Comparison of ENCODE assay signal across 8 mouse cellular contexts in the genomic region with DNA sequence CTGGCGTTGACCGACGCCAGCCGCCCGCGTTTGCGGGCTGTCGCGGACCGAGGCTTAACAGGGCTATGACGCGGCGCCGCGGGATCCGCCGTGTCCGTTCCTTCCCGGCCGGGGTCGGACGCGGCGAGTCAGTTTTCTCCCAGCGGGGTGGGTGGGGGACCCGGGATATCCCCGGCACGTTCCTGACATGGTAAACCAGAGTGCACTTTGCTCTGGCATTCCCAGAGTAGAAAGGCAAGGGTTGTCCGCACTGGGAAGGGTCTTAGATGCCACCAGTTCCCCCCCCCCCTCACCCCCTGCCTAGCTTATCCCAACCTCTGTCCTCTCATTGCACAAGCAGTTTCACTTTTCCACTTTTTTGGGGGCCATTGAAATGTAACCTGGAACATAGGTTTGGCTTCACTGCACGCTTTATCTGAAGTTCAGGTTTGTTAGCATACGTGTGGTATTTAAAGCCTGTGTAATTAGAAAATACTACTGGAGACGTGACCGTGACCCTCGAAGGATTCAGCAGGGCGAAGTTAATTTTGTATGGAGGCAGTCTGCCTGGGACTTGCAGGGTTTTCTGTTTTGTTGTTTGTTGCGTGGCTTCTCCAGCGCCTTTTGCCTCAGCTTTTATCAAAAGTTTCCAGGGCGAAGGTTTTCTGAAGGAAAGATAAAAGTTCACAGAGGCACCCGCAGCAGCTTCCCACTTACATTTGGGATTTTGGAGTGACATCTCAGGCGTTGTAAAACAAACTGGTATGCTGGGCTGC. TPM values are rescaled to one million over a fixed set of nuclear protein-coding genes. Genes with fewer than 3 reads are reported as not detected.
DNase-seq lines count a peak whose midpoint lies in the region; ATAC-seq lines count a peak whose summit lies in the region.

No protein-coding gene starts in this region.

- ATAC-seq in hindbrain, embryonic 11.5 days (ENCODE audit: low FRiP score) = no peak
- ATAC-seq in megakaryocyte, adult 5-6 weeks (ENCODE audit: poor library complexity, severe bottlenecking) = 0 out of 2 replicates have a peak, but pooled peaks have one; percentile 6

- H3K9ac ChIP-seq in hindbrain, embryonic 11.5 days (ENCODE audit: low read depth, low read length) = peak overlapping the region; percentile 31; the same call in 1 of the 2 replicates

- intact Hi-C loops in gastrocnemius, postnatal 14 days (cut with DNase I; ENCODE audit: low total_unique reads) = loop anchor here (5.0 kb wide), 1 partner anchor 93 kb away; no protein-coding TSS in a partner anchor

- no peak overlapping the region for H3K27ac ChIP-seq in hindbrain, embryonic 11.5 days (ENCODE audit: low read depth, low read length)

- H3K4me2 ChIP-seq in hindbrain, embryonic 11.5 days (replicated peaks; ENCODE audit: low read depth, low read length) = peak overlapping the region; percentile 66

- H3K36me3 ChIP-seq in hindbrain, embryonic 11.5 days (ENCODE audit: control insufficient read depth, insufficient read depth, low read length) = no peaks in the 10 kb centered on the region

- peak overlapping the region; percentile 36 for H3K4me3 ChIP-seq in hindbrain, embryonic 11.5 days (ENCODE audit: low read depth, low read length)

- WGBS in hindbrain, embryonic 11.5 days = 6% methylated on average over 31 of the region's 40 CpGs

- H3K4me1 ChIP-seq in hindbrain, embryonic 11.5 days (replicated peaks; ENCODE audit: control insufficient read depth, insufficient read depth, low read length) = peaks cover 11% of the 10 kb centered on the region; the same call in 1 of the 2 replicates

- H3K9me3 ChIP-seq in hindbrain, embryonic 11.5 days (ENCODE audit: control insufficient read depth, low read length) = no peaks in the 10 kb centered on the region

- H3K27me3 ChIP-seq in hindbrain, embryonic 11.5 days (ENCODE audit: control insufficient read depth, insufficient read depth, low read length) = peaks cover 48% of the 10 kb centered on the region

- peak; percentile 18 for DNase-seq in gastrocnemius, postnatal 14 days
- DNase-seq in gastrocnemius, postnatal 25 days = no peak
- peak; percentile 23 for DNase-seq in R1 (ENCODE audit: low read depth, low spot score)
- DNase-seq in hindbrain, embryonic 11.5 days (ENCODE audit: low spot score) = peak; percentile 51
- no peak for DNase-seq in frontal cortex, postnatal 36 days (ENCODE audit: low spot score in 2 of 2)
- no peak for DNase-seq in cerebellum, postnatal 4 days (ENCODE audit: low spot score in 2 of 2)
- DNase-seq in cerebellum, postnatal 36 days = no peak

RNA-seq across cellular contexts. Expression of gene Pde8a, which starts 0.9 kb away (rescaled TPM):
- total RNA-seq in gastrocnemius, postnatal 14 days (2021) = 1 to 10 TPM; 6.7 to 7.0 TPM
- 1 to 10 TPM; 5.2 to 8.3 TPM for total RNA-seq in gastrocnemius, postnatal 25 days (2021)
- 2.5 and 3.3 TPM in 2 replicates for polyA plus RNA-seq in hindbrain, embryonic 11.5 days (2014; fragmentation: Nextera tagmentation; extraction: Ambion mirVana)
- total RNA-seq in megakaryocyte, adult 5-6 weeks (2015) = 14.4 and 15.9 TPM in 2 replicates
- total RNA-seq in megakaryocyte, adult 5-6 weeks (2017) = 6.4 and 8.4 TPM in 2 replicates

Comparison
In these comparisons a context has a peak if more than half of its experiments do, and no peak if none do; other contexts are left out.
1. DNase-seq: peak in gastrocnemius, postnatal 14 days (single experiment), R1 (single experiment) and hindbrain, embryonic 11.5 days (single experiment); none in gastrocnemius, postnatal 25 days (single experiment), frontal cortex, postnatal 36 days (0 of 2), cerebellum, postnatal 4 days (0 of 2) and cerebellum, postnatal 36 days (0 of 2).